Mouse (Mus musculus) neural tube, embryonic 13.5 days (tissue): ENCODE results near the gene Slc7a1. TPM values are rescaled to one million over a fixed set of nuclear protein-coding genes. Genes with fewer than 3 reads are reported as not detected.
A peak's percentile ranks its signal among the peaks of the same experiment; 100 is the strongest.

ENCODE experiments used
- ATAC-seq: fragments of 200-750 bp; cut with Nextera tagmentation; 2 replicates; pipeline ENCODE4 v1.8.0; 2017; ENCODE audit warnings: low read depth, mild to moderate bottlenecking, moderate TSS enrichment, moderate library complexity
- H3K27ac ChIP-seq: fragments of 300-500 bp; sonication (generic); replicated peaks from 2 replicates; pipeline ENCODE4 v1.5.1; 2015; ENCODE audit warnings: moderate library complexity, mild to moderate bottlenecking, inconsistent platforms
- H3K27me3 ChIP-seq: fragments of 300-500 bp; sonication (generic); 2 replicates; pipeline ENCODE4 v1.6.1; 2015; ENCODE audit warnings: mild to moderate bottlenecking, inconsistent platforms
- H3K36me3 ChIP-seq: fragments of 300-500 bp; sonication (generic); 2 replicates; pipeline ENCODE4 v1.6.1; 2015; ENCODE audit warnings: mild to moderate bottlenecking, inconsistent platforms
- H3K4me1 ChIP-seq: fragments of 300-500 bp; sonication (generic); replicated peaks from 2 replicates; pipeline ENCODE4 v1.6.1; 2015; ENCODE audit warnings: inconsistent platforms
- H3K4me2 ChIP-seq: fragments of 300-500 bp; sonication (generic); 2 replicates; pipeline ENCODE4 v1.6.1; 2015; ENCODE audit warnings: inconsistent platforms, mild to moderate bottlenecking, moderate library complexity
- H3K4me3 ChIP-seq: fragments of 300-500 bp; sonication (generic); 2 replicates; pipeline ENCODE4 v1.5.1; 2015; ENCODE audit warnings: mild to moderate bottlenecking, inconsistent platforms
- H3K9ac ChIP-seq: fragments of 300-500 bp; sonication (generic); 2 replicates; pipeline ENCODE4 v1.6.1; 2015; ENCODE audit warnings: moderate library complexity, mild to moderate bottlenecking, inconsistent platforms
- H3K9me3 ChIP-seq: fragments of 300-500 bp; sonication (generic); 2 replicates; pipeline ENCODE4 v1.6.1; 2016; ENCODE audit warnings: inconsistent platforms
- WGBS: fragments of 180-500 bp; shearing (Covaris S2); methylation state at CpG from one replicate; pipeline ENCODE4 v1.1.7; 2015; 5-methylcytosine and 5-hydroxymethylcytosine counted together
- polyA plus RNA-seq: library from polyadenylated mRNA; unstranded; fragments of >200 nt; fragmentation: Nextera tagmentation; extraction: Ambion mirVana; gene quantifications from 2 replicates; pipeline ENCODE4 v1.2.1, GENCODE M21; 2015

Gene Slc7a1
- polyA plus RNA-seq, 1 experiment from 2014 or later = 31.8 TPM

DNA sequence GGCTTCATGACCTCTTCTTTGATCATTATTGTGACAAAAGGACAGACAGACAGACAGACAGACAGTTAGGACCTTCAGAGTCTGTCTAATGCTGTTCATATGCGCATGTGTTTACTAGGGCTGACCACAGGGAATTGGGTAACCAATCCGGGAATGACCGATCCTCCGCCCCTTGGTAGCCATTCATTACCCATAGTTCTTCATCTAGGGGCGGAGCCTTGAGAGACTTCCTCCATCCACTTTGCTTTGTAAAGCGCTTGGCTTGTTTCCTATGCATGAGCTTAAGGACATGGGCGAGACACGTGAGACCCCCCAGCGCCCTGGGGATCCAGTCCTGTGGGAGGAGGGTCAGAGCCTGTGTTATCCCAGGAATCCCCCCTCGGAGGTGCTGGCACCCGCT lies 96.7 kb downstream of the Slc7a1 start:
- Histone ChIP-seq H3K27ac (no peak overlapping the region), H3K36me3 (peaks cover 53% of the 10 kb centered on the region), H3K27me3 (no peaks in the 10 kb centered on the region), H3K4me3 (no peak overlapping the region), H3K4me1 (no peaks in the 10 kb centered on the region), H3K4me2 (no peak overlapping the region), H3K9ac (no peak overlapping the region), H3K9me3 (no peaks in the 10 kb centered on the region)
- no peak for ATAC-seq
- WGBS = 89% methylated on average over 11 of the region's 11 CpGs

DNA sequence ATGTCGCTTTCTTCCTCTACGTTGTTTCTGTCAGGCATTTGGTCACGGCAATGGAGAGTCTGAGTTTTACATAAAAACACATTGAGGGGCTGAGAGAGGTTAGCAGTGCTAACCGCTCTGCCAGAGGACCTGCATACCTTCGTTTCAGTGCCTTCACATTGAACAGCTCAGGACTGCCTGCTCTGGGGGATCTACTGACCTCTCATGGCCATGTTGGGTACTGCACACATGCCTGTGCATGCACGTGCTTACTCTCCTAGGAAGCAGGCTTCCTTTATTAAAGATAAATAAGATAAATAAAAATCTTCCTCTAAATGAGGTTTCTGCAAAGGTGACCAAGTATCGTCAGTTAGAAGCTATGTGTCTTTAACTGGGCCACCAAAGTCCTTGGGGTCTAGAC lies 106.4 kb downstream of the Slc7a1 start:
- H3K36me3 ChIP-seq = peaks cover 43% of the 10 kb centered on the region
- ATAC-seq = no peak
- peaks cover 9% of the 10 kb centered on the region; the same call in 1 of the 2 replicates for H3K9me3 ChIP-seq
- no peaks in the 10 kb centered on the region for H3K4me1 ChIP-seq
- no peak overlapping the region for H3K4me2 ChIP-seq
- no peak overlapping the region for H3K27ac ChIP-seq
- WGBS = 83% methylated on average over 7 of the region's 7 CpGs
- H3K4me3 ChIP-seq = no peak overlapping the region
- no peak overlapping the region for H3K9ac ChIP-seq
- no peaks in the 10 kb centered on the region for H3K27me3 ChIP-seq

GRCm38 (mm10) chr5:148292862-148293261 lies 106.8 kb downstream of the Slc7a1 start:
- no peak overlapping the region for H3K9ac ChIP-seq
- ATAC-seq = no peak
- H3K27me3 ChIP-seq = no peaks in the 10 kb centered on the region
- no peak overlapping the region for H3K4me2 ChIP-seq
- no peak overlapping the region for H3K27ac ChIP-seq
- no peak overlapping the region for H3K4me3 ChIP-seq
- peaks cover 43% of the 10 kb centered on the region for H3K36me3 ChIP-seq
- peaks cover 9% of the 10 kb centered on the region; the same call in 1 of the 2 replicates for H3K9me3 ChIP-seq
- no peaks in the 10 kb centered on the region for H3K4me1 ChIP-seq
- 81% methylated on average over 7 of the region's 7 CpGs for WGBS

- H3K27ac ChIP-seq = peak overlapping the region; percentile 52
- WGBS = 44% methylated on average over 7 of the region's 7 CpGs
- peaks cover 9% of the 10 kb centered on the region; the same call in 1 of the 2 replicates for H3K9me3 ChIP-seq
- H3K27me3 ChIP-seq = no peaks in the 10 kb centered on the region
- no peaks in the 10 kb centered on the region for H3K4me1 ChIP-seq
- H3K4me2 ChIP-seq = no peak overlapping the region
- no peak overlapping the region for H3K4me3 ChIP-seq
- H3K36me3 ChIP-seq = peaks cover 26% of the 10 kb centered on the region
- H3K9ac ChIP-seq = no peak overlapping the region
- ATAC-seq = peak; percentile 65
Observed at GRCm38 (mm10) chr5:148289951-148290350, 109.8 kb downstream of the Slc7a1 start.

DNA sequence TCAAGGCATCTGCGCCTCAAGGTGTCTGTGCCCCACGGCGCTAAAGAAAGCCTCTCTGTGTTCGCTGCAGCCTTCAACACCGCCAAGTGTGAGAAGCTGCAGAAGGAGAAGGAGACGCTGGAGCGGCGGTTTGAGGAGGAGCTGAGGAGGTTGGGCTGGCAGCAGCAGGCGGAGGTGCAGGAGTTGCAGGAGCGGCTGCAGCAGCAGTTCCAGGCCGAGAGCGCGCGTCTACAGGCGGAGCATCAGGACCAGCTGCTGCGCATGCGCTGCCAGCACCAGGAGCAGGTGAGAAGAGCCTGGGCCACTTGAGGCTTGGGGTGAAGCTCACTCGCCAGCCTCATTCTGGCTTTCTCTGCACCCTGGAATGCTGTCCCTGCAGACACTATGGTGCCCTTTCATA lies 110.9 kb downstream of the Slc7a1 start:
- H3K9me3 ChIP-seq = peaks cover 9% of the 10 kb centered on the region; the same call in 1 of the 2 replicates
- no peak overlapping the region for H3K4me3 ChIP-seq
- no peak overlapping the region for H3K9ac ChIP-seq
- 75% methylated on average over 18 of the region's 18 CpGs for WGBS
- peaks cover 26% of the 10 kb centered on the region for H3K36me3 ChIP-seq
- H3K27ac ChIP-seq = no peak overlapping the region
- no peak overlapping the region for H3K4me2 ChIP-seq
- no peaks in the 10 kb centered on the region for H3K4me1 ChIP-seq
- no peaks in the 10 kb centered on the region for H3K27me3 ChIP-seq
- no peak for ATAC-seq

GRCm38 (mm10) chr5:148287529-148287928 lies 112.2 kb downstream of the Slc7a1 start:
- Histone ChIP-seq H3K4me2 (no peak overlapping the region), H3K4me3 (no peak overlapping the region), H3K36me3 (peaks cover 19% of the 10 kb centered on the region), H3K9me3 (peaks cover 9% of the 10 kb centered on the region; the same call in 1 of the 2 replicates), H3K9ac (no peak overlapping the region), H3K27ac (no peak overlapping the region), H3K4me1 (no peaks in the 10 kb centered on the region), H3K27me3 (no peaks in the 10 kb centered on the region)
- 92% methylated on average over 5 of the region's 5 CpGs for WGBS
- no peak for ATAC-seq

- H3K4me1 ChIP-seq = no peaks in the 10 kb centered on the region
- 83% methylated on average over 3 of the region's 3 CpGs for WGBS
- no peak overlapping the region for H3K27ac ChIP-seq
- no peak overlapping the region for H3K9ac ChIP-seq
- no peak overlapping the region for H3K4me3 ChIP-seq
- H3K9me3 ChIP-seq = no peaks in the 10 kb centered on the region
- H3K36me3 ChIP-seq = peaks cover 13% of the 10 kb centered on the region; the same call in 1 of the 2 replicates
- no peak overlapping the region for H3K4me2 ChIP-seq
- ATAC-seq = no peak
- H3K27me3 ChIP-seq = no peaks in the 10 kb centered on the region
Observed at GRCm38 (mm10) chr5:148283584-148283983, 116.1 kb downstream of the Slc7a1 start.

DNA sequence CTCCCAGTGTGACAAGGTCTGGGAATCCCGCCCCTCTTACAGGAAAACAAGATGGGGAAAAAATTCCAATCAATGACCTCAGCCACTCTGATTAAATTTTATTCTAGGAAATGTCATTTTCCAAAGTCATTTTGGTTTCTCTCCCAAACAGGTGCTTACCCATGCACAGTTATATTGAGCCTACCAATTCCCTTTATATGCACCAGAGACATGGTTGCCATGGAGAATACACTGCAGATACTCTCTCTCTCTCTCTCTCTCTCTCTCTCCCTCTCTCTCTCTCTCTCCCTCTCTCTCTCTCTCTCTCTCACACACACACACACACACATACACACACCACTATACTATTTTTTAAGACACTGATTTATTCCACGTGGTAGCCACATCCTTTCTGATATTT lies 116.5 kb downstream of the Slc7a1 start:
- ATAC-seq = no peak
- Histone ChIP-seq H3K27me3 (no peaks in the 10 kb centered on the region), H3K9me3 (no peaks in the 10 kb centered on the region), H3K27ac (no peak overlapping the region), H3K36me3 (peaks cover 13% of the 10 kb centered on the region; the same call in 1 of the 2 replicates), H3K9ac (no peak overlapping the region), H3K4me1 (no peaks in the 10 kb centered on the region), H3K4me3 (no peak overlapping the region), H3K4me2 (no peak overlapping the region)
- WGBS = 69% methylated on average over 2 of the region's 2 CpGs

DNA sequence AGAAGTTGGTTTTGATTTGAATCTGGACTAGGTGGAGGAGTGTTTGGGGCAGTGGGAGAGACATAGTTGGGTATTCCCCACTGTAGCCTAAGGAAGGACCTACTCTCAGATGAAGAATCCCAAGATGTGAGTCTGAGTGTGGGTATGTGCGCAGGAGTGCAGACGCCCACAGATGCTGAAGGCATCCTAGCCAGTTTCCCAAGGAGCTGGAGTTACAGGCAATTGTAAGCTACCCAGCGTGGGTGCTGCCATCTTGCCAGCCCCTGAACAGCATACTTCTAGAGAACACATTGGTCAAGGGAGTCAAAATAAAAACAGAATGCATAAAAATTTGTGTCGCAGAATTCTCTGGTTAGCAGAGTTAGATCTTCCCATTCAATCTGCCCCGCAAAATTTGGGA lies 117.1 kb downstream of the Slc7a1 start:
- H3K4me2 ChIP-seq = no peak overlapping the region
- H3K27me3 ChIP-seq = no peaks in the 10 kb centered on the region
- ATAC-seq = no peak
- no peak overlapping the region for H3K4me3 ChIP-seq
- H3K9me3 ChIP-seq = no peaks in the 10 kb centered on the region
- no peak overlapping the region for H3K9ac ChIP-seq
- H3K27ac ChIP-seq = no peak overlapping the region
- H3K36me3 ChIP-seq = peaks cover 13% of the 10 kb centered on the region; the same call in 1 of the 2 replicates
- H3K4me1 ChIP-seq = no peaks in the 10 kb centered on the region
- 87% methylated on average over 5 of the region's 5 CpGs for WGBS

DNA sequence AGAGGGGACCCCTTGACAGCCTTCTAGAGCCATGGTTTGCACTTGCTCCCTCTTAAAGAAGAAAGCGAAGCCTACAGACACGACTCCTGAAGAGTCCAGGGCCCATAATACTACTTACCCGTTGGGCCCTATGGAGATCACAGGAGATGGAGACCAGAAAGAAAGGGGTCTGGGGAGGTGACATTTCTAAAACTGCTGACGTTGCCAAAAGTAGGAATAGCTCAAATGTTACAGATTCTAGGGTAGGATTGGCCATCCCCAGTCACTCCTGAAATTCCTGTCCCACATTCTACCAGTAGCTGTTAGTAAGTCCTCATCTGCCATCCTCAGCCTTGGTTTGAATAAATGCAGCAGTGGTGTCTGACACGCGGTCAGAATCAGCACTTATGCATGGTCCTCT lies 117.6 kb downstream of the Slc7a1 start:
- no peak for ATAC-seq
- no peaks in the 10 kb centered on the region for H3K9me3 ChIP-seq
- H3K4me2 ChIP-seq = no peak overlapping the region
- H3K27me3 ChIP-seq = no peaks in the 10 kb centered on the region
- peaks cover 13% of the 10 kb centered on the region; the same call in 1 of the 2 replicates for H3K36me3 ChIP-seq
- H3K9ac ChIP-seq = no peak overlapping the region
- WGBS = 85% methylated on average over 6 of the region's 6 CpGs
- H3K27ac ChIP-seq = no peak overlapping the region
- H3K4me3 ChIP-seq = no peak overlapping the region
- H3K4me1 ChIP-seq = no peaks in the 10 kb centered on the region

DNA sequence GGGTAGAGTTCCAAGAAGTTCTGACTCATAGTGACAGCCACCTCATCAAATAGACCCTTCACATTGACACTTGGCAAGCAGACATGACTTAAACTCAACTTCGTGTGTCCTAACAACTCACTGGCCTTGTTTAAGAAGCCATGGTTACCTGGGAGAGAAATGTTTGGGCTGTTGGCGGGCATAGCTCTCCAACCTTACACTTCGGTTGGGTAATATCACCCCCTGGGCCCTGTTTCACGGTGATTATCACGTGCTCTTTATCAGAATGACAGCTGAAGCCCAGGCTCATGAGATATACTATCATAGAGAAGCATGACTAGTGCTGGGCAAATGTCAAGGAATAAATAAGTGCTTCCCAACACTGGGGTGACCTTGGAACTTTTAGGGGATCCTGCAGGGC lies 119.4 kb downstream of the Slc7a1 start:
- Histone ChIP-seq H3K9ac (no peak overlapping the region), H3K27ac (no peak overlapping the region), H3K4me2 (no peak overlapping the region), H3K4me1 (no peaks in the 10 kb centered on the region), H3K4me3 (no peak overlapping the region), H3K27me3 (no peaks in the 10 kb centered on the region), H3K9me3 (no peaks in the 10 kb centered on the region), H3K36me3 (peaks cover 13% of the 10 kb centered on the region; the same call in 1 of the 2 replicates)
- WGBS = 84% methylated on average over 5 of the region's 5 CpGs
- ATAC-seq = no peak

DNA sequence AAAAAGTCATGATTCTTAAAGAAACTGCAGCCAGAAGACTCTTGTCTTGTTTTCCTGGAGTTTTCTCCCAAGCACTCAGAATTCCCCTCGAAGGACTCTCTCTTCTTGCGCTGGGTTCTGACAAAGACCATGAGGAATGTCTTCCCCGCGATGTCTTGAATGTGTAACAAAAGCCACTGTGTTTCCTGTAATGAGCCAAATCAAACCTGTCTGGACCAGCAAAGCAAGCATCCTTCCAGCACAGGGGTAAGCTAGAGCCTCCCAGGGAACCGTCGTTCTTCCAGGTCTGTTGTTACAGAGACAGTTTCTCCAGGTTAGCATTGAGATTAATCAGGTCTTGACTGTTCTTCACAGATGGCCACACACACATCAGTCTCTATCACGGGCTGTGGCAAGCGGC lies 121.5 kb downstream of the Slc7a1 start:
- no peak overlapping the region for H3K9ac ChIP-seq
- H3K4me3 ChIP-seq = no peak overlapping the region
- H3K4me1 ChIP-seq = no peaks in the 10 kb centered on the region
- no peak overlapping the region for H3K4me2 ChIP-seq
- no peak for ATAC-seq
- no peaks in the 10 kb centered on the region for H3K9me3 ChIP-seq
- peaks cover 13% of the 10 kb centered on the region; the same call in 1 of the 2 replicates for H3K36me3 ChIP-seq
- no peak overlapping the region for H3K27ac ChIP-seq
- H3K27me3 ChIP-seq = no peaks in the 10 kb centered on the region
- 84% methylated on average over 8 of the region's 8 CpGs for WGBS
